Mouse (Mus musculus) left cerebral cortex, adult 2 months (tissue): ENCODE measurements at regions not wholly inside any gene's neighbourhood (a gene's known extent, or its start where the extent isn't known, plus 50 kb on each side); places are given as distances from the start of the nearest gene placed in this dataset.
A peak's percentile ranks its signal among the peaks of the same experiment; 100 is the strongest.

Source experiments
- DNase-seq, 2 experiments: peaks; one replicate each; pipeline ENCODE4 v3.0.0; 2021 to 2022; ENCODE audit warnings: low spot score in 2 of 2, mixed read lengths in 1 of 2; ENCODE audit errors: extremely low spot score in 1 of 2
- H3K27ac ChIP-seq: fragments of 200-600 bp; 2 replicates; pipeline ENCODE4 v1.8.1; 2022
- H3K4me3 ChIP-seq: fragments of 200-600 bp; 2 replicates; pipeline ENCODE4 v1.8.1; 2022
- CTCF ChIP-seq: fragments of 200-600 bp; IDR thresholded peaks from 2 replicates; pipeline ENCODE4 v1.8.1; 2022; ENCODE audit warnings: antibody characterized with exemption, mild to moderate bottlenecking, moderate library complexity
- intact Hi-C: fragments of 180-260 bp; cut with DNase I; formaldehyde crosslinking; loops from one replicate; pipeline ENCODE4 v1.15.1; 2025

DNA sequence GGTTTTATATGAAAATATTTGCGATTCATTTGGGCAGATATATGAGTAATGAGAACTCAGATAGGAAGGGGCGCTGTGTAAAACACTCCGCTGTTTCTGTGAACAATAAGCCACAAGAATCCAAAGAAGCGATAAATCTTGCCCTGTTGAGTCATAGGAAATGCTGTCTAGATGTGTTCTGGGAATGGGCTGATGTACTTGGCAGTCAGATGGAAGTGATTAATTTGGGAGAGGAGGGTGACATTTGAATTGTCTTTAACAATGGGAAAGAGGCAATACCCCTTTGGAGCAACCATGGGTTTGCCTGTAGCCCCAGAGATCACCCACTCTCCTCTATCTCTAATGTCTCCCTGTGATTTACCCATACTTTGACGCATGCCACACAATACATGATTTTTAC, 160.4 kb downstream of the Dusp6 start:
- Histone ChIP-seq H3K4me3 (no peak overlapping the region), H3K27ac (no peak overlapping the region)
- no peak for TF ChIP-seq CTCF
- no peak for DNase-seq
- intact Hi-C loops = no loop called here

- intact Hi-C loops = no loop called here
- TF ChIP-seq CTCF = no peak
- no peak for DNase-seq
- Histone ChIP-seq H3K27ac (no peak overlapping the region), H3K4me3 (no peak overlapping the region)
Measured at GRCm38 (mm10) chr10:99425265-99425664, 162.2 kb downstream of the Dusp6 start.

GRCm38 (mm10) chr10:99430175-99430574, 167.1 kb downstream of the Dusp6 start:
- DNase-seq = no peak
- no peak for TF ChIP-seq CTCF
- Histone ChIP-seq H3K27ac (peak overlapping the region; percentile 24; the same call in 1 of the 2 replicates), H3K4me3 (no peak overlapping the region)
- intact Hi-C loops = no loop called here

DNA sequence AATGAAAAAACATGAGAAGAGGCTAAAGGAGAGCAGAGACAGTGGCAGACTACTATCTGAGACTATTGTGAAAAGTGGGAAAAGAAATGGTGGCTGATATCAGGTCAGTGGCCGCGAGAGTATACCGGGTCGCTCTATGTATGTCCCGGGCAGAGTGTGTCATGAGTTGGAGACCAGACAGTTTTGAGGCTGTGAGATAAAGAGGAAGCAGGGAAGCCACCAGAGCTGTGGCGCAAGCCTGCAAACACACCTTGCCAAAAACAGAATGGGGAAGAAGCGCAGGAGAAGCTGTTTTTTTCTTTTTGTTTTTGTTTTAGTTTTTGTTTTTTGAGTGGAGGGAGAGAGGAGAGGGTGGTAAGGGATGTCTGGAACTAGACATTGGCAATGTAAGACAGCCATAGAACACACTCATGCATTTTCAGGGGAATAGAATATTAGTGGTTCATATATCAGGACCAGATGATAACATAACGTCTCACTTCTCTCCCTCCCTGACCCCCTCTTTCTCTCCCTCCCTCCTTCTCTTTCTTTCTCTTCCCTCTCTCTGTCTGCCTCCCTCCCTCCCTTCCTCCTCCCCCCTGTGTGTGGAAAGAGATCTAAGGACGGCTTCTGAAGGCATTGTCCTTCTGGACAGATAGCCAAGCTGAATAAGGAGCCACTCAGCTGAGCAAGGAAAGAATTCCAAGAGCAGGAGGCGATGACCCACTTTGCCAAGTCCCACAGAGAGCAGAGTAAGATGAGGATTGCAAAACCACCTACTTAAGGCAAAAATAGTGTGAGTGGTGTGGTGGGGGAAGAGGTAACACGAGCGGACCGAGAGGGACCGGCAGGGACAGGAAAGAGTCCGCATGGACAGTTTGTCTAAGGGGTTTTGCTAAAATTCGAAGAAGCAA, 167.9 kb downstream of the Dusp6 start:
- no peak for TF ChIP-seq CTCF
- Histone ChIP-seq H3K27ac (peak overlapping the region; percentile 63), H3K4me3 (no peak overlapping the region)
- DNase-seq = peak in 1 of 2 experiments; percentile 20
- intact Hi-C loops = loop anchor here (1.0 kb wide), 1 partner anchor 25 kb away; no protein-coding TSS in a partner anchor

DNA sequence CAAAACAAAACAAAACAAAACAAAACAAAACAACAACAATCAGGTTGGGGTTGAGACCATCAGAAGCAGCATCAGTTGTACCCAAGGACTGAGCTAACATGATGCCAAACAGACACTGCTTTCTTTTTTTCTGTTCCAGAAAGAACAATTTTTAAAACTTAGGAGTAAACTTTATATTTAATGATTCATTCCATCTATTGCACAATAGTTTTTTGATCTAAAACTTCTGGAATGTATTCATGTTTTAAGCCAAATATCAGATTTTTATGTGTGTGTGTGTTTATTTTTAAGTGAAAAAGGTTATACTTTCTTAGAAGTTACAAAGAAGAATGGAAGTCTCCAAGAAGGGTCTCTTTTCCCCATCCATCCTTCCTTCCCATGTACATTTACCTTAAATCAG, 174.0 kb downstream of the Dusp6 start:
- intact Hi-C loops = no loop called here
- TF ChIP-seq CTCF = no peak
- no peak overlapping the region for H3K4me3 ChIP-seq

DNA sequence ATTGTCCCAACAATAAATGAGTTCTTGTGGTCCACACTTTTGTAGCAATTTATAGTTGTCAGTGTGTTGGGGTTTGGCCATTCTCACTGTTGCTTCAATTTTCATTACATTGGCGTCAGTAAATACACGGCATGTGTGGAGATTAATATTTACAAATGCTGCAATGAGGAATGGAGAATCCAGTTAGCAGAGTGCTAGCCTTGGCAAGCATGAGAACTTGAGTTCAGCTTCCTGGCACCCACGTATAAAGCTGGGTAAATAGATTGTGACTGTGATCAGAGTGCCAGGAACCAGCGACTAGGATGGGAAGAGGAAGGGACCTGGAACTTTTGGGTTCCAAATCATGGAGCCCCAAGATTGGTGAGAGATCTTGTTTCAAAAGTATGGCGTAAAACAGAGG, 177.1 kb downstream of the Dusp6 start:
- no peak for TF ChIP-seq CTCF
- intact Hi-C loops = no loop called here
- Histone ChIP-seq H3K27ac (no peak overlapping the region), H3K4me3 (no peak overlapping the region)
- DNase-seq = no peak

More for the DNA sequence above, 174.0 kb downstream of the Dusp6 start:
- no peak for DNase-seq
- no peak overlapping the region for H3K27ac ChIP-seq

- intact Hi-C loops = no loop called here
- DNase-seq = peak in 1 of 2 experiments; percentile 44
- H3K4me3 ChIP-seq = no peak overlapping the region
- no peak overlapping the region for H3K27ac ChIP-seq
- TF ChIP-seq CTCF = no peak; the same call in 1 of the 2 replicates
Measured at GRCm38 (mm10) chr10:99441014-99441413, 178.0 kb downstream of the Dusp6 start.

GRCm38 (mm10) chr10:99441931-99442330, 178.9 kb downstream of the Dusp6 start:
- no peak for DNase-seq
- intact Hi-C loops = no loop called here
- Histone ChIP-seq H3K4me3 (no peak overlapping the region), H3K27ac (no peak overlapping the region)
- no peak for TF ChIP-seq CTCF

DNA sequence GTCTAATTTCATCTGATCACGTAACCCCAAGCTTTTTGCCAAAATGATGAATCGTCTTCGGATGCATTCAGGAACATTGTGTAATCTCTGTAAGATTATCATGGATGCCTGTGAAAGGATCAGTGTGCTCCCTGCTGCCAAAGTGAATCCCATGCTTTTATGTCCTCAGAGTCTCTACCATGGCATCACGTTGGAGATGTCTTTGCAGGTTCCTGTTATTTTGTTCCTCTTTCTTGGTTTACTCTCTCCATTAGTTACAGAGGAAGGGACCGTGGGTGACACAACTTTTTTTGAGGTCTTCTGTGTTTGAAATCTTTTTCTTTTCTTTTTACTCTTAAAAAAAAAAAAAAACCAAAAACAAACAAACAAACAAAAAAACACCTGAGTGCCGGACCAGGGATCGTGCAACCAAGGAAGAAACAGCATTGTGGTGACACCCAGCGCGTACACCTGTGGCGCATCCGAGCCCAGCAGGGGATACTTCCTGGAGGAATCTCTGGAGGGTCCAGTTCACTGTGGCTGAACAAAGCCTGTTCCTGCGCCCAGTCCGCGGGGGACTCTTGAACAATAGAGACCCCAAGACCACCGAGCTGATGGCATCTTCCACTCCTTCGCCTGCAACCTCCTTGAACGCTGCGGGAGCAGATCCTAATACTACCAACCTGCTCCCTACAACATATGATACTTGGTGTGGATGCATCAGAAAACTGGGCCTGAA, 180.6 kb downstream of the Dusp6 start:
- intact Hi-C loops = no loop called here
- Histone ChIP-seq H3K27ac (no peak overlapping the region), H3K4me3 (no peak overlapping the region)
- no peak for DNase-seq
- TF ChIP-seq CTCF = no peak

DNA sequence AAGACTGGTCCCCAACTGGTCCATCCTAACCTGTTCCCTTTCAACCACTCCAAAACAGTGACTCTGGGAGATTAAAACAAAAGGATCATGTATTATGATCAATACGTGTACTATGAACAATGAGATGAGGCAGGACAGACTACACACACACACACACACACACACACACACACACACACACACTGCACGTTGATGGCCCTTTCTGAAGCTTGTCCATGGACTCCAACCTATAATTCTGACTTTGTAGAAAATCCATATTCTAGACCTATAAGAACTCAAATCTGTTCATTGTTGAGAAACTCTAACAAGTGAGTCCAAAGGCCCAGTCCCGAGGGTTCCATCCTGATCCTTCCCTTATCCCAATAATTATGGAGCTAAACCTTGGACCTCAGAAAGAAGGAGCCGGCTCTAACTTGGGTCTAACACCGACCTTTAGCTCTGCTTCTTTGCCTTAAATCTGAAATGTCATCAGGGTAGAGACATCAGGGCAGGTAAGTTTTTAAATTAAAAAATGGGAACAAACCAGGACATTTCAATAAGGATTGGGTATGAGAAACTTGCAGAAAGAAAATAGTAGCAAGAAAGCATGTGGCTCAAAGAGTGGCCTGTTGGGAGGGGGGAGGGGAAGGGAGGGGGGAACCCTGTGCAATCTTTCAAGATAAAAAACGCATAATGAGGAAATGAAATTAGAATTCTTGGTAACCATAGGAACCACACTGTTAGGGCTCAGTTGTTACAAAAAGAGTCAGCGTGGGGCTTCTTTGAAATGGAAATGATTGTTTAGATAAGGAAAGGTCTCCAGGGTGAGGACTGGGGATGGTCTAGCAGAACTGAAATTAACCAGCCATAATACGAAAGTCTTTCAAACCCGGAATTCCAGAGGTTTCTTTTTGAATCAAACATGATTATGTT, 187.9 kb downstream of the Dusp6 start:
- peak overlapping the region; percentile 60 for H3K27ac ChIP-seq
- H3K4me3 ChIP-seq = no peak overlapping the region
- intact Hi-C loops = no loop called here
- DNase-seq = no peak
- TF ChIP-seq CTCF = no peak

GRCm38 (mm10) chr10:99451639-99452417, 188.8 kb downstream of the Dusp6 start:
- no peak overlapping the region for H3K4me3 ChIP-seq
- TF ChIP-seq CTCF = no peak
- intact Hi-C loops = no loop called here
- no peak for DNase-seq
- peak overlapping the region; percentile 60 for H3K27ac ChIP-seq
